Comparison of ENCODE assay signal across 22 mouse cellular contexts in genomic region chr6:52272766-52273655, GRCm38 (mm10). TPM values are rescaled to one million over a fixed set of nuclear protein-coding genes. Genes with fewer than 3 reads are reported as not detected.
DNase-seq lines count a peak whose midpoint lies in the region; ATAC-seq lines count a peak whose summit lies in the region.
"Had no signal": no experiment of that assay in that cellular context is flagged by ENCODE, and none has a peak within 500 bp of the region (broad histone marks: within the 10 kb centered on the region; RNA-seq: fewer than 3 reads in every experiment).

No protein-coding gene starts in this region.

- ATAC-seq in hindbrain, embryonic 16.5 days = no peak
- ATAC-seq: CD4-positive, CD25-positive, alpha-beta regulatory T cell, adult 4 months; forebrain, embryonic 16.5 days; midbrain, embryonic 16.5 days had no signal

- no peak overlapping the region for H3K4me3 ChIP-seq in hindbrain, embryonic 10.5 days
- no peak overlapping the region for H3K4me3 ChIP-seq in hindbrain, embryonic 16.5 days (ENCODE audit: low read length)
- H3K4me3 ChIP-seq: hindbrain, embryonic 15.5 days; neural tube, embryonic 12.5 days had no signal

- 1% methylated on average over 22 of the region's 22 CpGs for WGBS in hindbrain, embryonic 10.5 days
- WGBS in hindbrain, embryonic 16.5 days = 4% methylated on average over 22 of the region's 22 CpGs

- peaks cover 99% of the 10 kb centered on the region for H3K27me3 ChIP-seq in hindbrain, embryonic 10.5 days (ENCODE audit: insufficient read depth, poor library complexity, severe bottlenecking)
- peaks cover 83% of the 10 kb centered on the region for H3K27me3 ChIP-seq in hindbrain, embryonic 16.5 days (replicated peaks; ENCODE audit: control insufficient read depth, insufficient read depth, low read length)

- no peak overlapping the region for H3K9ac ChIP-seq in hindbrain, embryonic 16.5 days (ENCODE audit: low read depth, low read length)
- H3K9ac ChIP-seq: hindbrain, embryonic 15.5 days; liver, embryonic 14.5 days; neural tube, embryonic 12.5 days had no signal

- H3K9me3 ChIP-seq in hindbrain, embryonic 10.5 days = no peaks in the 10 kb centered on the region
- H3K9me3 ChIP-seq in hindbrain, embryonic 16.5 days (ENCODE audit: control insufficient read depth, low read length) = no peaks in the 10 kb centered on the region
- H3K9me3 ChIP-seq: hindbrain, embryonic 15.5 days; neural tube, embryonic 12.5 days had no signal

- peak; percentile 40 for DNase-seq in embryo, embryonic 10.5 days (ENCODE audit: low spot score)
- DNase-seq in embryo, embryonic 10 days (ENCODE audit: low spot score) = no peak
- DNase-seq in hindbrain, embryonic 10.5 days (ENCODE audit: low spot score) = peak; percentile 28
- peak; percentile 48 for DNase-seq in retina, postnatal 1 day
- DNase-seq in retina, embryonic 14.5 days (ENCODE audit: low spot score) = no peak
- DNase-seq in urinary bladder, postnatal 14 days (ENCODE audit: low spot score) = no peak
- DNase-seq in kidney, postnatal 14 days = no peak
- DNase-seq: adrenal gland, adult 2 months; cerebellum, adult 9-11 months; kidney, adult 9 months; right cerebral cortex, postnatal 25 days had no signal

- no peak overlapping the region for H3K4me2 ChIP-seq in hindbrain, embryonic 16.5 days (ENCODE audit: low read length)
- H3K4me2 ChIP-seq: hindbrain, embryonic 15.5 days; neural tube, embryonic 12.5 days had no signal

- H3K27ac ChIP-seq in hindbrain, embryonic 10.5 days = no peak overlapping the region
- no peak overlapping the region for H3K27ac ChIP-seq in hindbrain, embryonic 16.5 days (ENCODE audit: low read depth, low read length)
- H3K27ac ChIP-seq: hindbrain, embryonic 15.5 days; liver, embryonic 14.5 days; neural tube, embryonic 12.5 days had no signal

- H3K4me1 ChIP-seq in hindbrain, embryonic 10.5 days (replicated peaks) = no peaks in the 10 kb centered on the region
- peaks cover 2% of the 10 kb centered on the region for H3K4me1 ChIP-seq in hindbrain, embryonic 16.5 days (ENCODE audit: control insufficient read depth, insufficient read depth, low read depth, low read length)
- H3K4me1 ChIP-seq: neural tube, embryonic 12.5 days had no signal

- no peaks in the 10 kb centered on the region for H3K36me3 ChIP-seq in hindbrain, embryonic 10.5 days
- no peaks in the 10 kb centered on the region for H3K36me3 ChIP-seq in hindbrain, embryonic 16.5 days (ENCODE audit: control insufficient read depth, insufficient read depth, low read length)
- H3K36me3 ChIP-seq: hindbrain, embryonic 15.5 days; neural tube, embryonic 12.5 days had no signal

RNA-seq across cellular contexts. Expression of gene Hoxa13, which starts 12.3 kb away (rescaled TPM):
- not detected in 2 replicates for polyA plus RNA-seq in hindbrain, embryonic 10.5 days (2016; fragmentation: Nextera tagmentation; extraction: Ambion mirVana)
- not detected in 2 replicates for polyA plus RNA-seq in hindbrain, embryonic 16.5 days (2015; fragmentation: Nextera tagmentation; extraction: Ambion mirVana)
- polyA plus RNA-seq: adrenal gland, adult 2 months; CD4-positive, CD25-positive, alpha-beta regulatory T cell, adult 4 months; forebrain, embryonic 16.5 days; hindbrain, embryonic 15.5 days; large intestine, adult 2 months; lung, embryonic 16.5 days; midbrain, embryonic 16.5 days; stomach, embryonic 16.5 days; thymus, postnatal 0 days had no signal

RNA-seq across cellular contexts. Expression of gene Hoxa11, which starts 27.4 kb away (rescaled TPM):
- polyA plus RNA-seq in hindbrain, embryonic 10.5 days (2016; fragmentation: Nextera tagmentation; extraction: Ambion mirVana) = not detected in 2 replicates
- polyA plus RNA-seq in hindbrain, embryonic 16.5 days (2015; fragmentation: Nextera tagmentation; extraction: Ambion mirVana) = not detected in 2 replicates
- polyA plus RNA-seq: adrenal gland, adult 2 months; CD4-positive, CD25-positive, alpha-beta regulatory T cell, adult 4 months; forebrain, embryonic 16.5 days; hindbrain, embryonic 15.5 days; large intestine, adult 2 months; liver, embryonic 14.5 days; lung, embryonic 16.5 days; midbrain, embryonic 16.5 days; stomach, embryonic 16.5 days; thymus, postnatal 0 days had no signal

RNA-seq across cellular contexts. Expression of gene Hoxa10, which starts 32.4 kb away (rescaled TPM):
- not detected in 2 replicates for polyA plus RNA-seq in hindbrain, embryonic 10.5 days (2016; fragmentation: Nextera tagmentation; extraction: Ambion mirVana)
- 0.70 TPM in 1 of 2 replicates, not detected in the other for polyA plus RNA-seq in hindbrain, embryonic 16.5 days (2015; fragmentation: Nextera tagmentation; extraction: Ambion mirVana)
- polyA plus RNA-seq: adrenal gland, adult 2 months; CD4-positive, CD25-positive, alpha-beta regulatory T cell, adult 4 months; forebrain, embryonic 16.5 days; lung, embryonic 16.5 days; midbrain, embryonic 16.5 days had no signal

RNA-seq across cellular contexts. Expression of gene Evx1, which starts 40.3 kb away (rescaled TPM):
- 2.3 and 4.3 TPM in 2 replicates for polyA plus RNA-seq in hindbrain, embryonic 10.5 days (2016; fragmentation: Nextera tagmentation; extraction: Ambion mirVana)
- polyA plus RNA-seq in hindbrain, embryonic 16.5 days (2015; fragmentation: Nextera tagmentation; extraction: Ambion mirVana) = 1.1 and 1.5 TPM in 2 replicates
- polyA plus RNA-seq: adrenal gland, adult 2 months; CD4-positive, CD25-positive, alpha-beta regulatory T cell, adult 4 months; forebrain, embryonic 16.5 days; large intestine, adult 2 months; liver, embryonic 14.5 days; lung, embryonic 16.5 days; stomach, embryonic 16.5 days; thymus, postnatal 0 days had no signal

RNA-seq across cellular contexts. Expression of gene Hoxa9, which starts 42.1 kb away (rescaled TPM):
- polyA plus RNA-seq in hindbrain, embryonic 10.5 days (2016; fragmentation: Nextera tagmentation; extraction: Ambion mirVana) = not detected in 2 replicates
- 0.48 and 2.4 TPM in 2 replicates for polyA plus RNA-seq in hindbrain, embryonic 16.5 days (2015; fragmentation: Nextera tagmentation; extraction: Ambion mirVana)
- polyA plus RNA-seq: forebrain, embryonic 16.5 days; midbrain, embryonic 16.5 days had no signal

Comparison
In these comparisons a context has a peak if more than half of its experiments do, and no peak if none do; other contexts are left out.
1. DNase-seq: peak in embryo, embryonic 10.5 days (single experiment), hindbrain, embryonic 10.5 days (single experiment) and retina, postnatal 1 day (single experiment); none in embryo, embryonic 10 days (single experiment), retina, embryonic 14.5 days (single experiment), urinary bladder, postnatal 14 days (single experiment) and kidney, postnatal 14 days (single experiment).